Mouse (Mus musculus): ENCODE data around the gene Insig1.

DNA sequence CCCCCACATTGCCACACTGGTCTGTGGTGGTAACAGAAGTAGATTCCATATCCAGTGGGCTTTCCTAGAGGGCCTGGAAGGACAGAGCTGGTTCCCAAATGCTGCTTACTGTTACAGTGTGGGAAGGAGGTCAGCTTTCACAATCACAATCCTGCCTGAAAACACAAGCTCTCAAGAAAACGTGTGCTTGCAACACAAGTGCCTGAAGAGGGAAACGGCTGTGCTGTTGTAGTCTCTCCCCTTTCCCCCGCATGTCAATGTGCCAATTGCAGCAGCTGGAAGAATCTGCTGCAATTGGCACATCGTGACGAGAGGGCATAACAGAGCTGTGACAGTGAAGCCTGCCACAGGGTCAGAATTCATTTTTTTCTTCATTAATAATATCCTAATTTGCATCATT lies 33.5 kb upstream of the Insig1 start:
- no peak for TF ChIP-seq POLR2A (IDR thresholded peaks at IDR 0.05; ENCODE audit: insufficient read depth, low read depth, low read length)
- TF ChIP-seq CTCF (IDR thresholded peaks at IDR 0.05; ENCODE audit: insufficient read depth, low read depth, low read length) = no peak
